Mouse (Mus musculus) lung, embryonic 16.5 days (tissue): ENCODE measurements around the gene Cd79b. TPM values are rescaled to one million over a fixed set of nuclear protein-coding genes. Genes with fewer than 3 reads are reported as not detected.

Source experiments
- ATAC-seq: fragments of 200-750 bp; cut with Nextera tagmentation; 2 replicates; pipeline ENCODE4 v1.8.0; 2017; ENCODE audit warnings: low read depth, mild to moderate bottlenecking, moderate library complexity
- H3K27ac ChIP-seq: fragments of 300-500 bp; sonication (generic); 2 replicates; pipeline ENCODE4 v1.5.1; 2014; ENCODE audit warnings: mild to moderate bottlenecking, control low read depth, low read length
- H3K27me3 ChIP-seq: fragments of 300-500 bp; sonication (generic); 2 replicates; pipeline ENCODE4 v1.6.1; 2014; ENCODE audit warnings: low read depth, low read length, mixed read lengths; ENCODE audit not compliant: control insufficient read depth, insufficient read depth
- H3K36me3 ChIP-seq: fragments of 300-500 bp; sonication (generic); 2 replicates; pipeline ENCODE4 v1.6.1; 2014; ENCODE audit warnings: low read length; ENCODE audit not compliant: control insufficient read depth, insufficient read depth
- H3K4me1 ChIP-seq: fragments of 300-500 bp; sonication (generic); replicated peaks from 2 replicates; pipeline ENCODE4 v1.6.1; 2014; ENCODE audit warnings: low read length, mixed read lengths; ENCODE audit not compliant: control insufficient read depth, insufficient read depth
- H3K4me2 ChIP-seq: fragments of 300-500 bp; sonication (generic); 2 replicates; pipeline ENCODE4 v1.6.1; 2014; ENCODE audit warnings: low read depth, low read length, control low read depth
- H3K4me3 ChIP-seq: fragments of 300-500 bp; sonication (generic); 2 replicates; pipeline ENCODE4 v1.5.1; 2014; ENCODE audit warnings: mild to moderate bottlenecking, low read length, control low read depth
- H3K9ac ChIP-seq: fragments of 300-500 bp; sonication (generic); 2 replicates; pipeline ENCODE4 v1.6.1; 2014; ENCODE audit warnings: low read length, control low read depth
- H3K9me3 ChIP-seq: fragments of 300-500 bp; sonication (generic); 2 replicates; pipeline ENCODE4 v1.6.1; 2016; ENCODE audit warnings: low read length; ENCODE audit not compliant: control insufficient read depth
- WGBS: fragments of 180-500 bp; shearing (Covaris S2); extraction: QIAGEN DNeasy Blood & Tissue Kit; methylation state at CpG from one replicate; pipeline ENCODE4 v1.1.7; 2014; 5-methylcytosine and 5-hydroxymethylcytosine counted together
- polyA plus RNA-seq: library from polyadenylated mRNA; unstranded; fragments of >200 nt; fragmentation: Nextera tagmentation; extraction: Ambion mirVana; gene quantifications from 2 replicates; pipeline ENCODE4 v1.2.1, GENCODE M21; 2015

The Cd79b gene
- polyA plus RNA-seq, 1 experiment from 2014 or later = 4.7 TPM

DNA sequence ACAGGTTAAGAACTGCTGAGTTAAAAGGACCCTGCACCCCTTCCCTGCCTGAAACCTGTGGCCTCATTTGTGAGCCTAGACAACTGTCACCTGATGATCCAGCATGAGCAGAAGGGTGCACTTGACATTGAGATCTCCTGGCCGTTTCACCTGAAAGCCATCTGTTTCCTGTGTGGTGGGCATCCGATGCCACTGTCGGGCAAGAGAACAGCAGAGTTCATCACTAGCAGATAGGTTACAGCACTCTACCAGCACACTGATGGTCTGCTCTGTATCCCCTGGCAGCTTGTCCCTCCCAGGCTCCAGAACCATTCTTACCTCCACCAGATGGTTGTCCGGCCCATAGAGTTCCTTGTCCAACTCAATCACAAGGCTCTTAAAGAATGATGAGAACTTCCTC lies 49.0 kb downstream of the Cd79b start:
- no peaks in the 10 kb centered on the region for H3K9me3 ChIP-seq
- H3K36me3 ChIP-seq = peaks cover 65% of the 10 kb centered on the region
- H3K4me3 ChIP-seq = no peak overlapping the region
- no peak overlapping the region for H3K9ac ChIP-seq
- no peaks in the 10 kb centered on the region for H3K27me3 ChIP-seq
- ATAC-seq = no peak
- WGBS = 86% methylated on average over 4 of the region's 4 CpGs
- H3K27ac ChIP-seq = no peak overlapping the region
- H3K4me2 ChIP-seq = no peak overlapping the region
- H3K4me1 ChIP-seq = peaks cover 29% of the 10 kb centered on the region

DNA sequence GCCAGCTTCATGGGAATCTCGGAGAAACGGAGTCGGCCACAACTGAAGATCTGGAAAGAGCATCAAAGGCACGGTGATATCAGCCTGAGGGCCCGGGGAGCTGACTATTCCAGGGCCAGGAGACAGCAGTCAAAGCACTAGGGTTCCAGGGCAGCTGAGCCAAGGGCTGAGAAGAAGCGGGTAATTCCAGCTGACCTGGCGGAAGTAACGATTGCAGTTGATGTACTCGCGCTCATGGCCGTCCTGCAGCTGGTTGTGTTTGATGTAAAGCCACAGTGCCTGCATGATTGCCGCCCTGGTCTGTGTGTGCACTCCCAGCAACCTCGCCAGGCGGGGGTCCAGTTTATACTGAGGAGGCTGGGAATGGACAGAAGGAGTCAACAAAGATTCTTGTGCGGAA lies 49.6 kb downstream of the Cd79b start:
- no peak overlapping the region for H3K4me3 ChIP-seq
- no peaks in the 10 kb centered on the region for H3K9me3 ChIP-seq
- ATAC-seq = no peak
- H3K27me3 ChIP-seq = no peaks in the 10 kb centered on the region
- peaks cover 66% of the 10 kb centered on the region for H3K36me3 ChIP-seq
- H3K4me1 ChIP-seq = peaks cover 25% of the 10 kb centered on the region
- H3K9ac ChIP-seq = no peak overlapping the region
- WGBS = 82% methylated on average over 15 of the region's 15 CpGs
- H3K4me2 ChIP-seq = no peak overlapping the region
- H3K27ac ChIP-seq = no peak overlapping the region

DNA sequence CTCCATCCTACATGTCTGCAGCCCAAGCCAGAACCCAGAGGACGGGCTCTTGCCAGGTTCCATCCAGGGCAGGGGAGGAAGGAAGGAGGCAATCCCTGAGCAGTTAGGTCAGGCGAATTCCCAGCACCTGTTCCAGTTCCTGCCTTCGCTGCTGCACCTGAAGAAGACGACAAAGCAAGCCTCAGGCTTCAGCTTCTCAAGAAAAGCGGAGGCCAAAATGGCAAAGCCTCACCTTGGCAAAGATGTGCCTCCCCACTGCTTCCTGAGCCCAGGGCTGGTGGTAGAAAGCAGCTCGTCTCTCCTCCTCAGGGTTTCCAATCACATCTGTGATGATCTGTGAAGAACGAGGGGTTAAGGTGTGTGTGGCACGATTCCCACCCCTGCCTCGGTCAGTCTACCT lies 50.6 kb downstream of the Cd79b start:
- Histone ChIP-seq H3K9me3 (no peaks in the 10 kb centered on the region), H3K27ac (no peak overlapping the region), H3K36me3 (peaks cover 70% of the 10 kb centered on the region), H3K4me3 (no peak overlapping the region), H3K27me3 (no peaks in the 10 kb centered on the region), H3K4me2 (no peak overlapping the region), H3K4me1 (peaks cover 20% of the 10 kb centered on the region), H3K9ac (no peak overlapping the region)
- no peak for ATAC-seq
- WGBS = 85% methylated on average over 9 of the region's 9 CpGs

Other genes starting within 250 kb of the Cd79b start
- gene Taco1, start 248.7 kb downstream of the Cd79b start, polyA plus RNA-seq = 8.6 and 10.4 TPM in 2 replicates
- gene Map3k3, start 230.1 kb downstream of the Cd79b start, polyA plus RNA-seq = 13.9 and 15.8 TPM in 2 replicates
- gene Gm10840, start 153.9 kb downstream of the Cd79b start, polyA plus RNA-seq = not detected in 2 replicates
- gene Limd2, start 153.9 kb downstream of the Cd79b start, polyA plus RNA-seq = 218 and 247 TPM in 2 replicates
- gene Strada, start 112.6 kb downstream of the Cd79b start, polyA plus RNA-seq = 22.7 and 24.2 TPM in 2 replicates
- gene Ccdc47, start 98.4 kb downstream of the Cd79b start, polyA plus RNA-seq = 91.9 and 96.3 TPM in 2 replicates
- gene Ddx42, start 97.8 kb downstream of the Cd79b start, polyA plus RNA-seq = 70.2 and 72.9 TPM in 2 replicates
- 42.9 and 48.7 TPM in 2 replicates for gene Ftsj3, start 58.7 kb downstream of the Cd79b start, polyA plus RNA-seq
- gene Psmc5, start 58.6 kb downstream of the Cd79b start, polyA plus RNA-seq = 242 and 250 TPM in 2 replicates
- 69.3 and 71.4 TPM in 2 replicates for gene Smarcd2, start 41.8 kb downstream of the Cd79b start, polyA plus RNA-seq
- gene Tcam1, start 38.1 kb downstream of the Cd79b start, polyA plus RNA-seq = 0.26 and 0.29 TPM in 2 replicates
- not detected in 2 replicates for gene Gh, start 12.9 kb downstream of the Cd79b start, polyA plus RNA-seq
- gene Scn4a, start 38.5 kb upstream of the Cd79b start, polyA plus RNA-seq = 0.03 and 0.06 TPM in 2 replicates
- gene Prr29, start 50.7 kb upstream of the Cd79b start, polyA plus RNA-seq = 2.0 and 4.4 TPM in 2 replicates
- 108 and 126 TPM in 2 replicates for gene Icam2, start 73.3 kb upstream of the Cd79b start, polyA plus RNA-seq
- 5.5 and 5.8 TPM in 2 replicates for gene Ern1, start 173.1 kb upstream of the Cd79b start, polyA plus RNA-seq